10 mouse cellular contexts compared by ENCODE assay signal in the genomic region with DNA sequence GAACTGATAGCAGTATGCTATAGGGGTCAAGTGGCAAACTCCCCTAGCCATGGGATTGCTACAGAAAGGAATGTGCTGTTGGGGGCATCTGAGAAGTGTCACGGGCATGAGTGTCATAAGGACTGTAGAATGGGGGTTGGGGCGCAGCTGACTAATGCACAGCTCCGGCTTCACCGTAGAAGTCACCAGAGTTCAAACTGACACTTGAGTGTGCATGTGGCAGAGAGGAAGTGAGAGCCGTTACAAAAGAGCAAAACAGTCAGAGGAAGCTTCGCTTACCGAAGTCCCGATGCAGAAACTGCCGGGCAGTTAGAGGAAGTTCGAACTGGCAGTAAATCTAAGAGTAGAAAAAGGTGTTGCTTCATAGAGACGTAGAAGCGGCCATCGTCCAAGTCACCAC. TPM values are rescaled to one million over a fixed set of nuclear protein-coding genes. Genes with fewer than 3 reads are reported as not detected.
DNase-seq lines count a peak whose midpoint lies in the region; ATAC-seq and TF ChIP-seq lines count a peak whose summit lies in the region.
"Had no signal": no experiment of that assay in that cellular context is flagged by ENCODE, and none has a peak within 500 bp of the region (broad histone marks: within the 10 kb centered on the region; RNA-seq: fewer than 3 reads in every experiment).

No protein-coding gene starts in this region.

- TF ChIP-seq CTCF in stomach, postnatal 0 days (IDR thresholded peaks at IDR 0.05; ENCODE audit: low read depth), result no peak

- 0 out of 2 replicates have a peak, but pooled peaks have one; percentile 21 for ATAC-seq in stomach, embryonic 16.5 days (ENCODE audit: insufficient read depth, low FRiP score)
- ATAC-seq in stomach, postnatal 0 days (ENCODE audit: low FRiP score, low TSS enrichment), result no peak

- no peaks in the 10 kb centered on the region for H3K27me3 ChIP-seq in stomach, embryonic 16.5 days (ENCODE audit: control insufficient read depth, insufficient read depth, low read length)
- no peaks in the 10 kb centered on the region for H3K27me3 ChIP-seq in stomach, postnatal 0 days (ENCODE audit: control insufficient read depth, insufficient read depth, low read length)
- no peaks in the 10 kb centered on the region for H3K27me3 ChIP-seq in midbrain, embryonic 10.5 days (ENCODE audit: low read depth, poor library complexity, severe bottlenecking)
- H3K27me3 ChIP-seq: stomach, embryonic 15.5 days had no signal

- H3K36me3 ChIP-seq in stomach, embryonic 16.5 days (ENCODE audit: control insufficient read depth, insufficient read depth, low read length), result no peaks in the 10 kb centered on the region
- no peaks in the 10 kb centered on the region for H3K36me3 ChIP-seq in stomach, postnatal 0 days (ENCODE audit: control insufficient read depth, insufficient read depth, low read length)
- no peaks in the 10 kb centered on the region for H3K36me3 ChIP-seq in midbrain, embryonic 10.5 days
- H3K36me3 ChIP-seq: stomach, embryonic 15.5 days had no signal

- no peaks in the 10 kb centered on the region for H3K9me3 ChIP-seq in stomach, embryonic 16.5 days (replicated peaks; ENCODE audit: control insufficient read depth, low read length)
- H3K9me3 ChIP-seq in stomach, postnatal 0 days (ENCODE audit: control insufficient read depth, low read length), result no peaks in the 10 kb centered on the region
- no peaks in the 10 kb centered on the region for H3K9me3 ChIP-seq in midbrain, embryonic 10.5 days (replicated peaks)
- H3K9me3 ChIP-seq: stomach, embryonic 15.5 days had no signal

- no peak for DNase-seq in stomach, postnatal 0 days (ENCODE audit: low spot score)
- peak; percentile 13 to 26 for DNase-seq in heart, postnatal 14 days
- peak; percentile 81 for DNase-seq in lung, postnatal 25 days (ENCODE audit: low spot score)
- DNase-seq in thymus, postnatal 10 days (ENCODE audit: low spot score in 2 of 2), result peak; percentile 86 to 89
- DNase-seq in right cerebral cortex, postnatal 14 days, result no peak
- no peak for DNase-seq in neural tube, embryonic 10.5 days (ENCODE audit: extremely low spot score, low spot score)
- no peak for DNase-seq in midbrain, embryonic 10.5 days (ENCODE audit: low spot score)

- intact Hi-C loops in heart, postnatal 14 days (cut with DNase I), result loop anchor here (1.0 to 10.0 kb wide), 4 partner anchors 93 to 777 kb away; no protein-coding TSS in a partner anchor

- H3K4me2 ChIP-seq in stomach, embryonic 16.5 days (ENCODE audit: low read depth, low read length), result no peak overlapping the region
- no peak overlapping the region for H3K4me2 ChIP-seq in stomach, postnatal 0 days (replicated peaks; ENCODE audit: low read depth)
- H3K4me2 ChIP-seq: stomach, embryonic 15.5 days had no signal

- H3K4me1 ChIP-seq in stomach, embryonic 16.5 days (ENCODE audit: control insufficient read depth, insufficient read depth, low read length), result no peaks in the 10 kb centered on the region
- no peaks in the 10 kb centered on the region for H3K4me1 ChIP-seq in stomach, postnatal 0 days (replicated peaks; ENCODE audit: control insufficient read depth, insufficient read depth)
- H3K4me1 ChIP-seq in midbrain, embryonic 10.5 days, result no peaks in the 10 kb centered on the region
- H3K4me1 ChIP-seq: stomach, embryonic 15.5 days had no signal

- no peak for TF ChIP-seq EP300 in stomach, postnatal 0 days (optimal IDR thresholded peaks at IDR 0.05)

- H3K9ac ChIP-seq in stomach, embryonic 16.5 days (ENCODE audit: low read length), result no peak overlapping the region
- no peak overlapping the region for H3K9ac ChIP-seq in stomach, postnatal 0 days (ENCODE audit: low read length)
- H3K9ac ChIP-seq: stomach, embryonic 15.5 days had no signal

- 53% methylated on average over 13 of the region's 13 CpGs for WGBS in stomach, embryonic 16.5 days
- WGBS in stomach, postnatal 0 days, result 57% methylated on average over 13 of the region's 13 CpGs
- 84% methylated on average over 13 of the region's 13 CpGs for WGBS in midbrain, embryonic 10.5 days

- H3K27ac ChIP-seq in stomach, embryonic 16.5 days (ENCODE audit: low read length), result no peak overlapping the region; the same call in 1 of the 2 replicates
- no peak overlapping the region for H3K27ac ChIP-seq in stomach, postnatal 0 days (replicated peaks)
- H3K27ac ChIP-seq in midbrain, embryonic 10.5 days (replicated peaks), result no peak overlapping the region
- H3K27ac ChIP-seq: layer of hippocampus, adult 2 months; stomach, embryonic 15.5 days had no signal

- no peak overlapping the region for H3K4me3 ChIP-seq in stomach, embryonic 16.5 days (replicated peaks; ENCODE audit: low read length)
- H3K4me3 ChIP-seq in stomach, postnatal 0 days (ENCODE audit: low read depth, low read length), result no peak overlapping the region
- H3K4me3 ChIP-seq in midbrain, embryonic 10.5 days, result no peak overlapping the region
- H3K4me3 ChIP-seq: layer of hippocampus, adult 2 months; stomach, embryonic 15.5 days had no signal

RNA-seq across cellular contexts. Expression of a gene that starts 20.6 kb away (rescaled TPM):
- 0.24 and 0.28 TPM in 2 replicates for polyA plus RNA-seq in stomach, embryonic 16.5 days (2015; fragmentation: Nextera tagmentation; extraction: Ambion mirVana)
- 0.33 and 0.36 TPM in 2 replicates for polyA plus RNA-seq in stomach, postnatal 0 days (2015; fragmentation: Nextera tagmentation; extraction: Ambion mirVana)
- not detected for total RNA-seq in heart, postnatal 14 days (2021)
- polyA plus RNA-seq in midbrain, embryonic 10.5 days (2016; fragmentation: Nextera tagmentation; extraction: Ambion mirVana), result 0.06 and 0.12 TPM in 2 replicates
- total RNA-seq: layer of hippocampus, adult 2 months had no signal

Comparison
In these comparisons a context has a peak if more than half of its experiments do, and no peak if none do; other contexts are left out.
1. DNase-seq: peak in heart, postnatal 14 days (2 of 2), lung, postnatal 25 days (single experiment) and thymus, postnatal 10 days (2 of 2); none in stomach, postnatal 0 days (single experiment), right cerebral cortex, postnatal 14 days (single experiment), neural tube, embryonic 10.5 days (single experiment) and midbrain, embryonic 10.5 days (single experiment).